Mouse (Mus musculus) heart, postnatal 25 days (tissue): ENCODE measurements at regions not wholly inside any gene's neighbourhood (a gene's known extent, or its start where the extent isn't known, plus 50 kb on each side); places are given as distances from the start of the nearest gene placed in this dataset.

ENCODE experiments used
- DNase-seq: peaks from one replicate; pipeline ENCODE4 v3.0.0; 2022; ENCODE audit warnings: low spot score
- intact Hi-C: fragments of 180-260 bp; cut with DNase I; formaldehyde crosslinking; loops from one replicate; pipeline ENCODE4 v1.15.1; 2025

GRCm38 (mm10) chr4:74466081-74466480 lies 223.8 kb downstream of the Kdm4c start:
- intact Hi-C loops = no loop called here
- DNase-seq = no peak

DNA sequence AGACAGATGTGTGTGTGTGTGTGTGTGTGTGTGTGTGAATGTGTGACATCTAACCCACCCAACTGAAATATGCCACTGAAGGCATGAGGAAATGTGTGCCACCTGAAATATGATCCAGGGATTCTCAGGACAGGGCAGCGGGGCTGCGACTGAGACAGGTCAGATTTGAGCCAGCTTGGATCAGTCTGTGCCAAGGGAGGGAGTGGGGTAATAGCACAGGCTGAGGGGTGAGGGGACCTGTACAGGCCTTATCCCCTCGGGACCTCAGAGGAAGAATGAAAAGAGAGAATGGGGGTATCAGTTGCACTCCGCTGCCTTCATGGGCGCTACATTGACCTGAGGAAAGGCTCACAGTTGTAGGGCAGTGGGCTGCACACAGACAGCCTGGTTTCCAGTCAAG lies 270.2 kb downstream of the Kdm4c start:
- no peak for DNase-seq
- intact Hi-C loops = no loop called here

GRCm38 (mm10) chr4:74553888-74554287 lies 311.6 kb downstream of the Kdm4c start:
- DNase-seq = no peak

DNA sequence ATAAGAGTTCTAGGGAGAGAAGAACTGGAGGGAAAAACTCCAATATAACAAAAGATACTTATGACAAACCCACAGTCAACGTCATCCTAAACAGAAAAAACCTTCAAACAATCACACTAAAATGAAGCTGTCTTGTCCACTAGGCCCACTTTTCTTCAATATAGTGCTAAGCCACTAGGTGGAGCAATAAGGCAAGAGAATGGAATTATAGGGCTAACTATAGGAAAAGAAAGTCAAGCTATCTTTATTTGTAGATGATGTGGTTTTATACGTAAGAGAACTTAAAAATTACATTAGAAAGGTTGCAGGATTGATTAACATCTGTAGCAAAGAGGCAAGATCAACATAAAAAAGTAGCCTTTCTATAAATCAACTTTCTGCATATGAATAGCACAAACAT lies 321.3 kb downstream of the Kdm4c start:
- no peak for DNase-seq

More at GRCm38 (mm10) chr4:74553888-74554287, 311.6 kb downstream of the Kdm4c start:
- intact Hi-C loops = no loop called here

GRCm38 (mm10) chr4:74586400-74586799 lies 344.1 kb downstream of the Kdm4c start:
- no peak for DNase-seq
- intact Hi-C loops = no loop called here

More for the DNA sequence above, 321.3 kb downstream of the Kdm4c start:
- intact Hi-C loops = loop anchor here (10.0 kb wide), 1 partner anchor 501 kb away; no protein-coding TSS in a partner anchor

- no peak for DNase-seq
- intact Hi-C loops = no loop called here
Measured at GRCm38 (mm10) chr4:74587125-74587524, 344.8 kb downstream of the Kdm4c start.

GRCm38 (mm10) chr4:74588761-74589160 lies 346.5 kb downstream of the Kdm4c start:
- intact Hi-C loops = no loop called here
- no peak for DNase-seq

DNA sequence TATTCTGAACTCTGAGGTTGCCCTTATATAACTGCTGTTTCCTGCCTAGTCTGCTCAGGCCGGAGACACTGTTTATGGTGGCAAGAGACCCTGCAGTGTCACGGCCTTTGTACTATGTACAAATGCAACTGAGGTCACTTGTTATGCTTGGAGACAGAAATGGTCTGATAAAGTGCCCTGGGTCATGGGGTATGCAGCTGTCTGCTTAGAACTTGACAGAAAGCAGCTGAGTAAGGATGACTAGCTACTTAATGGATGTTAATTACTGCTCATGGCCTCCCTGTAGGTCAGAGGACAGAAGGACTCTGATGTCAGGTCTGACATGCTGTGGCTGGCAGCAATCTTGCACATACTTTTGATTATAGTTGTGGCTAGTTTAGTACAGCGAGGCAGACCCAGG lies 370.7 kb downstream of the Kdm4c start:
- DNase-seq = peak; percentile 18

More for the DNA sequence above, 370.7 kb downstream of the Kdm4c start:
- intact Hi-C loops = no loop called here
